Mouse (Mus musculus): ENCODE results near the gene Zfp93.
A peak's percentile ranks its signal among the peaks of the same experiment; 100 is the strongest.
"Not testable (repeated sequence)": the region's sequence is repeated elsewhere in the genome, so short reads cannot be mapped to it uniquely, and the experiment has no call there.

Zfp93 gene

DNA sequence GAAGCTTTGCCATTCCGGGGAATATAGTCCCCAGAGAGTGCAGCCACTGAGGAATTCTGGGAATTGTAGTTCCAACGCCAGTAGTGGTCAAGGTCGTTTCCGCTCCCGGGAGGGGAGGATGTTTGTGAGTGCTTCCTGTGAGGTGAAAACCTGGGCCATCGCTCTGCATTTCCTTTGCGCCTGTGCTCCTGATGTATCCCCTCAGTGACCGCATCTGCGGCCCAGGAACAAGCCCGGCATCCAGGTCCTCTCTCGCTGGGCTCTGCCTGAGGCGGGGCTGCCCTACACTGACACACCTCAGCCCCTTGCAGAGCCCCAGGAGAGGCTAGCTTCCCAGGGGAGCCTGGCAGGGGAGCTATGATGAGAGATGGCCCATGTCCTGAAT is at the start of gene Zfp93:
Zfp93 (plus strand) TSS at position 133 of the 385 bp plus-strand sequence.
- peak; percentile 67 to 78 for DNase-seq (ENCODE audit: low spot score in 2 of 2)

DNA sequence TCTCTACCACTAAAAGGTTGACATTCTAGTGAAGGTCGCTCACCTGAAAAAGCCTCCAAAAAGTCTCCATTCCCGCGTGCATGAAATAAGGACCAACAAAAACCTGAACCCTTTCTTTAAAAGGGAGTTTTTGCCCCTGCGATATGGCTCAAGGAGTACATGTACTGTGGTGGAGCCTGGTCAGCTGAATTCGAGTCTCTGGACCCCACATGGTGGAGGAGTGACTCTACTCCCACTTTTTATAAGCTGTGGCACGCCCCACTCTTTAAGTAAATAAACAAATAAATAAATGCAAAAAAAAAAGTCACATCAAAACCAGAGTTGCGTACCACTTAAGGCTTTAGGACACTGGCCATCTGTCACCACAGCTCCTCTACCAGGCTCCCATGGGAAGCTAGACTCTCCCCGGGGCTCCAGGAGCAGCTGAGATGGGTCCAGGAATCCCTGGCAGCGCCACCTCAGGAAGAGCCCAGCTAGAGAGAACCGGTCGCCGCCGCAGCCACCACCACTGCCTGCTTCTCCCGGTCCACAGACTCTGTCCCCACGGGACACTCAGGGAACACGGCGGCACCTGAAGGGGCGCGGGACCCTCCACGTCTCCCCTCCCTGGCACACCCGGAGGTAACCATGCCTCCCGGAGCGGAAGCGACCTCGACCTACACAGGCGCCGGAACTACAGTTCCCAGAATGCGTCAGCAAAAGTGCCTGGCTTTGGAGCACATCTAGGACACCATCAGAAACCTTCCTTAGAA is 33.0 kb upstream of the Zfp93 start, which contains the start of gene Zfp109:
Zfp109 (minus strand) TSS at position 521 of the 752 bp plus-strand sequence.
- DNase-seq (ENCODE audit: low spot score in 2 of 2), result peak; percentile 26 to 71

DNA sequence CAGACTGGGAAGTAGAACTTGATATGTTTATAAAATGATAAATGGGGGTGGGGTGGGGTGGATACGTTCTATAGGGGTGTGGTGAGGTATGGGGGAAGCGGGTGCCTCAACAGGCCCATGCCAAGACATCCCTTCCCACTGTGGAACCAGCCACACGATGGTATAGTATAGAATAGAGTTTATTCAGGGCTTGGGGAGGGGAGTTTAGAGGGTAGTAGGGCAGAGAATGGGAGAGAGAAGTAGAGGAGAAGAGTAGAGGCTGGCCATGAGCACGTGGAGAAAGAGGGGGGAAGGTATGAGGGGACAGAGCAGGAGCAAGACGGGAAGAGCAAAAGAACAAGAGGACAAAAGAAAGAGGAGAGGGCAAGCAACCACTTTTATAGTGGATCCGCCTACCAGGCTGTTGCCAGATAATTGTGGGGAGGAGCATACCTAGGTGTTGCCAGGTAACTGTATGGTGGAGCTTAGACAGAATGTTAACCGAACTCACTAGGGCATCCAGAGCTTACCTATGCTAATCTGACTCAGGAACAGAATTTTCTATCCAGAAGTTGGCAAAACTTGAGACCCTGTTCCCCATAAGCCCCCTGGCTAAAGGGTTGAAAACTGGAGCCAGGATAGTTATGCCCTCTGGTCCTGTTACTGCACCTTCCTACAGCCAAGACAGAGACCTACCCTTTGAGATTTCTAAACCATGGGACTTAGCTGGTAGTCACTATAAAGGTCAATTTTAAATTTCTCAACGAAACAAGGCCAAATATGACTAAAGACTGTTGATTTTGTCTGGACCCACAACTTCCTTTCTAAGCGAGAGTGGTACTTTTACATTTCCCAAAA is 16.2 kb upstream of the Zfp93 start:
- DNase-seq (ENCODE audit: low spot score in 2 of 2), result peak in 1 of 2 experiments; percentile 1

DNA sequence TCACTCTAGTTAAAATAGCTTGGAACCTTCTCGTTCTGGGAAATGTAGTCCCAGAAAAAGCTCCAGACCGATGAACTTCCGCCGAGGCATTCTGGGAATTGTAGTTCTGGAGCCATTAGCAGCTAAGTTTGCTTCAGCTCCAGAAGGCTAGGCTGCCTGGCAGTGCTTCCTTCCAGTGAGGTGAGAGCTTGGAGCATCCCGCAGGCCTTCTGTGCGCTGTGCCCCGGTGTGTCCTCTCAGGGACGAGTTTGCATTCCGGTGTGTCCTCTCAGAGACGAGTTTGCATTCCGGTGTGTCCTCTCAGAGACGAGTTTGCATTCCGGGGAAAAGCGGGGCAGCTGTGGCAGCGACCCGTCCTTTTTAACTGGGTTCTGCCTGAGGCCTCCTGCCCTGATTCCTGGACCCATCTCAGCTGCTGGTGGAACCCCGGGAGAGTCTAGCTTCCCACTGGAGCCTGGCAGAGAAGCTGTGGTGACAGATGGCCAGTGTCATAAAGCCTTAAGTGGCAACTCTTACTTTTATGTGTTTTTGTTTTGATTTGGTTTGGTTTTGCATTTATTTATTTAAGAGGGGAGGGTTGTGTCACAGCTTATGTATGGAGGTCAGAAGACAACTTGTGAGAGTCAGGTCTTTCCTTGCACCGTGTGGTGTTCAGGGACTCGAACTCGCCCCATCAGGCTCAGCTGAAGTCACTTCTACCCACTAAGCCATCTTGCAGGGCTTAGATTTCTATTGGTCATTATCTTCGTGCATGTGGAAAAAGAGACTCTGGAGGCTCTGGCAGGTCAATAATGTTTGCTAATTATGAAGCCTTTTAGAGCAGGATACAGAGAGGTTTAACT is 15.4 kb upstream of the Zfp93 start, which contains the start of gene Zfp108:
Zfp108 (plus strand) TSS at position 162 of the 842 bp plus-strand sequence.
- DNase-seq (ENCODE audit: low spot score in 2 of 2), result peak; percentile 72 to 84

DNA sequence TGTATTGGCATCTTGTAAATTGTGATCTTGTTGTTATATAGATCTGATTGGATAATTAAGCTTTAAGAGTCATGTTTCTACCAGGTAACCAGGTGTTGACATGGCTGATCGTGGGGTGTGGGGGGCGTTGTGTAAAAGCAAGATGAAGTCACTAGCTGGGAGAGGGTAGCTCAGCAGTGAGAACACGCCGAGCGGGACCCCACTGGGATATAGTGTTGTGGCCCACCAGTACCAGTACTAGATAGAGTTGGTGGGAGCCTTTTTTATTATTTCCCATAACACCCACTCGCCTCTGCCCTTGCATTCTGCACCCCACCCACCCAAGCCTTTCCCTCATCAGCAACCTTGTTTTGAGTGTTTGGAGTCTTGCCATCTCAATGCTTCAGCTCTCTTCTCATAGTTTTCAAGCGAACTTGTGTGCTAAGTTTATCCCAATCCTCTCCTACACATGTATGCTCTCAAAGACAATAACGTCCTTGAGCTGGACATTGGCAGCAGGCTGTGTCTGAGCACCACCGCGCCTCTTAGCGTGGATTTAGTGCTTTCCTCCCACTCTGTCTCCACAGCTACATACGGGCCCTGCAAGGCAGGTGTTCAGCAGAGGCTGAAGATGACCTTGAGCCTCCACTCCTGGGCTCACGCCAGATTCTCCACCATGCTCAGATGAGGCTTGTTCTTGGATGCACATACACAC is 10.8 kb upstream of the Zfp93 start:
- no peak for DNase-seq (ENCODE audit: low spot score in 2 of 2)

DNA sequence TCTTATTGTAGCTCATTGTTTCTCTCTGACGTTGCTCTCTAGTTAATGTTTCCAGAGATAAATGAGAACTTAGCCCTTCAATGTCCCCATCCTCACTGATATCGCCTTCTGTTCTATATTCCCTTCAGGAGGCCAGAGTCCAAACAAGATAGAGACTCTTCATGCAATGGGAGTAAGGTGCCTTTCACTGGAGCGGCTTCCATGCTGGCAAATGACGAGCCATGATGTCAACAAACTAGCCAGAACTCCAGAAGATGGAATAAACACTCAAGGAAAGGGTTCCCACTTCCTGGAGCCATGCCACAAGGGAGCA is 10.3 kb upstream of the Zfp93 start:
- no peak for DNase-seq (ENCODE audit: low spot score in 2 of 2)

DNA sequence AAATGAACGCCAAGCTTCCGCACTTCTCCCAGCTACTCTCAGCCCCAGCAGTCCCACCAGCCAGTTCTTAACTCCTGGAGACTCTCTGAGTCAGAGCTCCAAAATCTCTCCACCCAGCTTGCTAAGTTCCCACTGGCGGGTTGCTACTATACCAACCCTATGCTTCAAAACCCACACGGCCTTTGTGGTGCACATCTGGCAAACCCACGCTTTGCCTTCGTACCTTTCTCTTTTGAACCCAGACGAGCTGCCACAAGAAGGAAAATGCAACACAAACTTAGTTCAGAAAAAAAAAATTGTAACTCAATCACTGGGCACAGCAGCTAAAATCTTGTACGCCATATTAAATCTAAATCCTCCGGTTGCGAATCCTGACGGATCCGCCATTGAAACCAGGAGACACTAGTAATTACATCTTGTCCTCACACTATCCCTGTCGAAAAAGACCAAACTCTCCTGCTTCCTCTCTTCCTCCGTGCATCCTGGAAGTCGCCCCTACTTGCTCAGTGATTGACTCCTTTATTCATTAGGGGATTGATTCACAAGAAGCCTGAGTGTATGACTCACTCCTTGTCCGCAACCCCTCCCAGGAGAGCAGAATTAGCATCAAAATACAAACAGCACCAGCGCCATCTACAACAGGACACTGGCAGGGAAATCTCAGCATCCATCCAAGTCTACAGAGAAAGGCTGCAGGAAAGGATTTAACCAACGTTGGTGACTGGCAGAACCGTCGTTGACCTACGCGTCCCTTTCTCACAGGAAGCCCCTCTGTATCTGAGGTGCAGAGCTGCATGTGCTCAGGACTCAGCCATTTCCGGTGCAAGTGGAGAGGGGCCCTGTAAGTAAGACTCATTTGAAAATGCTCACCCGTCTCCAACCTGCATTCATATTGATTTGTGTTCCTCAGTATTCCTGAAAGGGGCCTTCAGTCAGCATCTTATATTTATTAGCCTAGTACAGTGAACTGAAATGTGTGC is 1.8 kb upstream of the Zfp93 start:
- no peak for DNase-seq (ENCODE audit: low spot score in 2 of 2)

DNA sequence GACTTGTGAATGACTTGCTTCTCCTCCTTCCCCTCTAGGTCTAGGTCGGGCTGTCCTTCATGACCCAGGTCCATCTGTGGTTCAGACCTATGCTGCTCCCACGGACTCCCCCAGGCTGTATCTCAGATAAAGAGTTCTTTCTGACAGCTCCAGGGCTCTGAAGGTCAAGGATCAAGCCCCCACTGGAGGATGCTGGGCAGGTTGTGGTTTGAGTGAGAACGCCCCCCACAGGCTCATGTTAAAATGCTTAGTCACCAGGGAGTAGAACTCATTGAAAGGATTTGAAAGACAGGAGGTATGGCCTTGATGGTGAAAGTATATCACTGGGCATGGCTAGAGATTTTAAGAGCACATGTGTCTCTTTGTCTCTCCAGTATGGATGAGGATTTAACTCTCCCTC is 964 bp upstream of the Zfp93 start:
- DNase-seq (ENCODE audit: low spot score in 2 of 2), result no peak

DNA sequence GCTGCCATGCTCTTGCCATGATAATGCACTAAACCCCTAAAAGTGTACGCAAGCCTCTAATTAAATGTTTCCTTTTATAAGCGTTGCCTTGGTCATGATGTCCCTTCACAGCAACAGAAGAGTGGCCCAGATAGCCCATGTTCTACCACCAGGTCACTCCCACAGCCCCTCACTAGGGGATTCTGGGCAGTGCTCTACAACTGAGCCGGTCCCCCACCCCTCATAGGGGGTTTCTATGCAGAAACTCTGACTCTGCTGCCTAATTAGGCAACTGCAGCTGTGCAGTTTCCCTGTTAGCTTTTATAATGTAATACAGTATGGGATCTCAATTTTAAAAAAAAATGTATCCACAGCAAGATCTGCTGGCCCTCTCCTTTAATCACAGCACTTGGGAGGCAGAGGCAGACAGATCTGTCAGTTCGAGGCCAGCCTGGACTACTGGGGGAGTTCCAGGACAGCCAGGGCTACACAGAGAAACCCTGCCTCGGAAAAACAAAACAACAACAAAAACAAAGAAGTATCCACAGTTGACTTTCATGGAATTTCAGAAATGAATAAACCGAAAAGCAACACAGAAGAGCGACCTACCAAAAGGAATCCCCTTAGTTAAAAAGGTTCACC is 443 bp upstream of the Zfp93 start:
- DNase-seq (ENCODE audit: low spot score in 2 of 2), result no peak

DNA sequence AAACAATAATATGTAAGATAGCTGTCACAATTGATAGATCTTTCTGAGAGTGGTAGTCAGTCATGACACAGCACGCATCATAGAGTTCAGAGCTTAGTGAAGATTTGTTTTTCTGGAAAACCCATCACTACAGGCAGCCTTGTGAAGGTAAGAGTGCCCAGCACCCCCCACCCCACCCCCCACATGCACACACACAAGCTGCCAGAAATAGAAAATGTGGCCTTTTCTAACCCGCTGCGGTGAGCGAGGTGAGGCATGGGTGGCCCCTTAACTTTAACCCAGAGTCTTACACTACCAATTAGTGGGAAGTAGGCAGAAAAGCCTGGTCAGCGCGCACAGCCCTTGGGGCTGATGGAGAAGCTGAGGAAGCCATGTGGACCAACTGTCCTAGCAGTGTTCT is 971 bp downstream of the Zfp93 start:
- no peak for DNase-seq (ENCODE audit: low spot score in 2 of 2)

DNA sequence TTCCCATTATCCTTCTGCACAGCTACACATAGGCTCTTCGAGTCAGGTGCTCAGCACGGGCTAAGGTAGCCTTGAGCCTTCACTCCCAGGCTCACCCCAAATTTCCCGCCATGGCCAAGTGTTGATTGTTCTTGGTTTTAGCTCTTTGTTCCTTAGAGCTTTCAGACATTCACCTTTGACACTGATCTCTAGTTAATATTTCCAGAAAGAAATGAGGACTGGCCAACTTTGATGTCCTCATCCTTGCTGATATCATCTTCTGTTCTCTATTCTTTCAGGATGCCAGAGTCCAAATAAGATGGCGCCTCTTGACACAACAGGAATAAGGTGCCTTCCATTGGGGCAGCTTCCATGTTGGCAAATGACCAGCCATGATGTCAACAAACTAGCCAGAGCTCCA is 4.2 kb downstream of the Zfp93 start:
- DNase-seq (ENCODE audit: low spot score in 2 of 2), result no peak

DNA sequence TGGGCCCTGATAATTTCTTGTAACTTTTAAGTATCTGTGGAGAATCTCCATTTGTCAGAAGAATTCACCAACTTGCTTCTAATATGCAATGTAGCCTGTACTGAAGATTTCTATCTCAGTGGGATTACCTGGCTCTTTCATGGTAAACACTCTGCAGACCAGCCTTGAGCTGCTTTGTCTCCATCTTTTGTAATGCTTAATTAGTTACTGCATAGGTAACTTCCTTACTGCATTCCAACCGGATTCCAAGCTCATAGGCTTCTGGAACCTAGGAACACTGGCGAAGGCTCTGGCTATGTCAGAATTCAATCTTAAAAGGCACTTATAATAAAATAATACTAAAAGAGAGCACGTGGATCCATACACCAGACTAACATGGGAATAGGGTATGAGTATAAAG is 8.6 kb downstream of the Zfp93 start:
- not testable (repeated sequence) for DNase-seq (ENCODE audit: low spot score in 2 of 2)

DNA sequence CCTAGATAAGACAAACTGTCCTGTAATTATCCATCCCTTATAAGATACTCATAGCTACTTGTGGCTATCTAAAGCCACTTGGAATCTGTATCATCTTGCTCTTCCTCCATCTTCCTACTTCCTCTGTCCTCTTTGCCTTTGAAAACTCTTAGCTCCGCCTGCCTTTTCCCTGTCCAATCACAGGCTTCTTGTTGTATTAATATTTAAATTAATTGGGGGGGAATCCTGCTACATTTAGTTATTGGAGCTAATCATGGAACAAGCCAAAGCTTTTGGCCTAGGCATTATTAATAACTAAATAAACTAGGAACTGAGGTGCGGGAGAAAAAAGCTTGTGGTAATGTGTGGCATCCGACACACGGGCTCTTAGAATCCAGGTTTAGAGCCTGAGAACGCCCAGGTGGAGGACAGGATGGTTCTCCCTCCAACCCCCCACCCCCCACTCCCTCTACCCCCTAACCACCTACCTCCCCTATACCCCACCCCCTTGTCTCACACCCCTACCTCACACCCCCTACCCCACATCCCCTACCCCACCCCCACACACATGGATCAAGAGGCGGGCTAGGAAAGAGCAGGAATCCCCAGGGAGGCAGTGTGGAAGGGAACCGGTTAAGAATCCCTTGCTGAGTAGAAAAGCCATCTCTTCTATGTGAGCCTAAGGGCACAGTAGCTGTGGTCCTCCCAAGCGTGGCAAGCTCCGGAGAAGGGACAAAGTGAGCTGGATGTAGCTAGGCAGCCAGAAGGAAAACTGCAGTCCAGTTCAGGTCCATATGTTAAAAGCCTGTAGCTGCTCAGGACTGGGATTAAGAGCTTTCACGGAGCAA is 10.0 kb downstream of the Zfp93 start:
- no peak for DNase-seq (ENCODE audit: low spot score in 2 of 2)

DNA sequence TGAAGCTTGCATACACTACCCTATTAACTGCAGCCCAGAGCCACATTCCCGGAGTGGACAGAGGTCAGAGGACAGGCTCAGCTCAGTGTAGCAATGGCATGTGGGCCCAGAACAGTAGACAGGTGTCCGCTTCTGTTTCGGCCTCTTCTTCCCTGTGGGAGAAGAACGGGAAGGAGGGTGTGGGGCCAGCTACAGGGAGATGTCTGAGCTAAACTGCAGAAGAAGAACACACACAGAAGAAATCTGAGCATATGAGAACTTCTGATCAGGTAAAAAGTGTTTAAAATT is 10.6 kb downstream of the Zfp93 start:
- DNase-seq (ENCODE audit: low spot score in 2 of 2), result no peak

DNA sequence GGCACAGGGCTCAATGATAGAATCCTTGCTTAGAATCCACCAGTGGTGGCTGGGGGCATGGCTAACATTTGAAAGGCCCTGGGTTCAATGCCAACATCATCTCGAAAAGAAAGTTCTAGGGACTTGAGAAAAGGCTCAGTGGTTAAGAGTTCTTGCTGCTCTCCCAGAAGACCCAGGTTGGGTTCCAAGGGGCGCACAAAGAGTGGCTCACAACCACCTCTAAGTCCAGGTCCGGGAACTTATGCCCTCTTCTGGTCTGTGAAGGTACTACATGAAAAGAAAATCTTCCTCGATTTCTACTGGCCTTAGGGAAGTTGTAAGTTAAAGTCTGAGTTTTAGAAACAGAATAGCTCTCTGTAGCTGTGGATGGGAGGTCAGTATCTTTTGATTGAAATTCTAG is 15.9 kb downstream of the Zfp93 start:
- no peak for DNase-seq (ENCODE audit: low spot score in 2 of 2)

DNA sequence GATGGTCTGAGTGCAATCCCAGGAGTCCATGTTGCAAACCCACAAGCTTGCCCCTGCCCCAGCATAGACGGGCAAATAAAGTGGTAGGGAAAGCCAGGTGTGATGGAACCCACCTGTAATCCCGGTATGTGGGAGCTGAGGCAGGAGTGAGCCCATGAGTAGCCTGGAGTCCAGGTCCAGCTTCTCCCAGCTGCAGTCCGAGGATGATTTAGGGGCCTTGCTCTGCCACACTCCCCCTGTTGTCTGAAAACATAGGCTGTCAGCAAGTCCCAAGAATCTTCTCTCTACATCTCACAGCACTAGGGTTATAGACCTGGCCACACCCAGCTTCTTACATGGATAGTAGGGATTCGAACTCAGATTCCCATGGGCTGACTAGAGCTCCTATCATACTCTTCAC is 16.7 kb downstream of the Zfp93 start:
- DNase-seq (ENCODE audit: low spot score in 2 of 2), result no peak

DNA sequence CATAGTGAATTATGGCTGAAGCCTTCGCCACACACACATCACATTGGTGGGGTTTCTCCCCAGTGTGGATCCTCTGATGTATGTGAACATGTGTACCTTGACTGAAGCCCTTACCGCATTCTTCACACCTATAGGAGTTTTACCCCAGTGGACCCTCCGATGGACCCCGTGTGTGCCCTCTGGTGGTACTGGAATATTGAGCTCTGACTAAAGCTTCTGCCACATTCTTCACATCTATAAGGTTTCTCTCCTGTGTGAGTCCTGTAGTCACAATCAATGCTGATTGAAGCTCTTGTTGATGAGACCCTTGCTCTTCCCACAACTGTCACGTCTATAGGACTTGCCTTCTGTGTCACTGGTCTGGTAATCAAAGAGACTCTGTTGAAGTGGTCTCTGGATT is 17.4 kb downstream of the Zfp93 start:
- DNase-seq (ENCODE audit: low spot score in 2 of 2), result no peak

DNA sequence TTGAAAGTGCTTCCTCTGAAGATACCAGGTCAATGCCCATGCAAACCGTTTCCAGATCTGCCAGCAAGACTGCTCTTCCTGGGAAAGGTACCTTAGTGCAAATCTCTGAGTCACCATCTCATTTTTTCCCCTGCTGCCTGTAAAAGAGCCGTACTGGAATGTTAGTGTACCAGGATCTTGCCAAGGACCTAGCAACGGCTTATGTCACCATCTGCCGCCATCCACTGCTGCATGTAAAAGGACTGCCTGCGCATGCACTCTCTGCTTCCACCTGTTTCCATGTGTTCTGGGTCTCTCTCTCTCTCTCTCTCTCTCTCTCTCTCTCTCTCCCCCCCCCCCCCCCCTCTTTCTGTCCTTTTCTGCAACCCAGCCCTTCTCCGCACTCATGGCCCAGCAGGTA is 18.3 kb downstream of the Zfp93 start:
- DNase-seq (ENCODE audit: low spot score in 2 of 2), result no peak

DNA sequence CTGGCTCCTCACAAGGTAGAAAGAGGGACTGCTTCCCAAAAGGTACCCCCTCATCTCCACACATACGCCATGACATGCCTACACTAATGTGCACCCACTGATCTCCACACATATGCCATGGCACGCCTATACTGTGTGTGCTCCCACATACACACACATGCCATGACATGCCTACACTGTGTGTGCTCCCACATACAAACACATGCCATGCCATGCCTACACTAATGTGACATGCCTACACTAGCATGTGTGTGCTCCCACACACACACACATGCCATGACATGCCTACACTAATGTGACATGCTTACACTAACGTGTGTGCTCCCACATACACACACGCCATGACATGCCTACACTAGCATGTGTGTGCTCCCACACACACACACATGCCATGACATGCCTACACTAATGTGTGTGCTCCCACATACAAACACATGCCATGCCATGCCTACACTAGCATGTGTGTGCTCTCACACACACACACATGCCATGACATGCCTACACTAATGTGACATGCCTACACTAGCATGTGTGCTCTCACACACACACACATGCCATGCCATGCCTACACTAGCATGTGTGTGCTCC is 20.0 kb downstream of the Zfp93 start:
- DNase-seq (ENCODE audit: low spot score in 2 of 2), result no peak
